Mouse (Mus musculus): Measurements from ENCODE around the gene B230118H07Rik. TPM values are rescaled to one million over a fixed set of nuclear protein-coding genes. Genes with fewer than 3 reads are reported as not detected.

Gene B230118H07Rik
- total RNA-seq, 2 experiments from 2014 or later, result 44.8 to 48.7 TPM

- no peak for DNase-seq
These were observed 128.8 kb downstream of the B230118H07Rik start for GRCm38 (mm10) chr2:101520503-101520902.

- no peak for DNase-seq
These were observed 129.4 kb downstream of the B230118H07Rik start for GRCm38 (mm10) chr2:101519928-101520327.

Other genes with a start within 250 kb of the B230118H07Rik start
- not detected for gene Rag2, start 24.8 kb downstream of the B230118H07Rik start, total RNA-seq (2021)
- under 1 TPM; 0.09 to 0.41 TPM for gene Rag1, start within 50 bp of the B230118H07Rik start, total RNA-seq (2021)
- gene Traf6, start 28.9 kb upstream of the B230118H07Rik start, total RNA-seq (2021), result 10 to 100 TPM; 14.3 to 15.0 TPM
- gene Prr5l, start 233.5 kb upstream of the B230118H07Rik start, total RNA-seq (2021), result 1 to 10 TPM; 3.8 to 4.6 TPM
- 10 to 100 TPM; 28.4 to 30.1 TPM for gene Commd9, start 236.7 kb upstream of the B230118H07Rik start, total RNA-seq (2021)

All from heart, postnatal 4 days (tissue).